Mouse (Mus musculus) MN1 (cell line): ENCODE measurements around the gene Olfr435.
"Not testable (repeated sequence)": the region's sequence is repeated elsewhere in the genome, so short reads cannot be mapped to it uniquely, and the experiment has no call there.

ENCODE experiments used
- DNase-seq: peaks from one replicate; pipeline ENCODE4 v3.0.0-alpha.2; 2016; ENCODE audit warnings: low spot score

The Olfr435 gene

GRCm38 (mm10) chr6:43196781-43197180 is at the start of gene Olfr435:
Gene Olfr435 (plus strand): TSS chr6:43197146.
- DNase-seq = no peak

GRCm38 (mm10) chr6:43159502-43159901 is 37.4 kb upstream of the Olfr435 start:
- no peak for DNase-seq

GRCm38 (mm10) chr6:43162982-43163381 is 34.0 kb upstream of the Olfr435 start, which contains the start of gene Olfr437:
Gene Olfr437 (plus strand): TSS chr6:43163282.
- DNase-seq = no peak

- DNase-seq = no peak
Measured at GRCm38 (mm10) chr6:43167246-43167645, 29.7 kb upstream of the Olfr435 start.

GRCm38 (mm10) chr6:43171840-43172239 is 25.1 kb upstream of the Olfr435 start, which contains the start of gene Olfr13:
Gene Olfr13 (plus strand): TSS chr6:43172140.
- DNase-seq = no peak

- no peak for DNase-seq
Measured at GRCm38 (mm10) chr6:43178129-43178528, 18.8 kb upstream of the Olfr435 start.

- DNase-seq = no peak
Measured at GRCm38 (mm10) chr6:43178584-43179501, 18.1 kb upstream of the Olfr435 start.

- no peak for DNase-seq
Measured at GRCm38 (mm10) chr6:43190986-43191385, 6.0 kb upstream of the Olfr435 start.

- no peak for DNase-seq
Measured at GRCm38 (mm10) chr6:43198094-43198493, 1.1 kb downstream of the Olfr435 start.

GRCm38 (mm10) chr6:43202786-43203185 is 5.8 kb downstream of the Olfr435 start:
- DNase-seq = no peak

GRCm38 (mm10) chr6:43205355-43205754 is 8.4 kb downstream of the Olfr435 start:
- DNase-seq = no peak

GRCm38 (mm10) chr6:43212873-43213272 is 15.9 kb downstream of the Olfr435 start, which contains the start of gene Olfr434:
Gene Olfr434 (plus strand): TSS chr6:43213021.
- DNase-seq = not testable (repeated sequence)

GRCm38 (mm10) chr6:43231255-43231654 is 34.3 kb downstream of the Olfr435 start, which contains the start of gene Olfr47:
Gene Olfr47 (plus strand): TSS chr6:43231529.
- not testable (repeated sequence) for DNase-seq

- DNase-seq = no peak
Measured at GRCm38 (mm10) chr6:43242061-43242460, 45.1 kb downstream of the Olfr435 start.

GRCm38 (mm10) chr6:43247396-43247795 is 50.5 kb downstream of the Olfr435 start:
- DNase-seq = no peak

- no peak for DNase-seq
Measured at GRCm38 (mm10) chr6:43252994-43253393, 56.0 kb downstream of the Olfr435 start.
